Mouse (Mus musculus): ENCODE results near the gene H2al1m. TPM values are rescaled to one million over a fixed set of nuclear protein-coding genes. Genes with fewer than 3 reads are reported as not detected.

The H2al1m gene
- not detected for polyA plus RNA-seq (2014; fragmentation: Illumina TruSeq; extraction: RNeasy Lipid Tissue Mini Kit (QIAGEN cat#74804); ENCODE audit: low read depth, low replicate concordance)

DNA sequence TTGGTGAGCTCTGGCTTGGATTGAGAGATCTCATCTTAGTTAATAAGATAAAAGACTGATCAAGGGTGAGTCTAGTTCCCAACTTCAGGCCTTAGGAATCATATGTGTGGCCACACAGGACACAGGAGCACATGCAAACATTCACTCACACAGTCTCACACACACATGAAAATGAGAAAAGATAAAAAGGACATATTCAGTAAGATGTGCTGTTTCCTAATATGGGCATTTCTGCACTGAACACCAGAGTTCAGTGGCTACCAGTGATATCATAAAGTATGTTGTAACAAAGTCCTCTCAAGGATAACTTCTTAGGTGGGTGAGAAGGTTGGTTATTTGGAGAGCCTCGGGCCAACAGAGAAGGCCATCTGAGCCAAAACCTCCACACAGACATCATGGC lies at the start of gene H2al1m:
TSS of gene H2al1m (plus strand) at position 301 of the 400 bp plus-strand sequence.

DNA sequence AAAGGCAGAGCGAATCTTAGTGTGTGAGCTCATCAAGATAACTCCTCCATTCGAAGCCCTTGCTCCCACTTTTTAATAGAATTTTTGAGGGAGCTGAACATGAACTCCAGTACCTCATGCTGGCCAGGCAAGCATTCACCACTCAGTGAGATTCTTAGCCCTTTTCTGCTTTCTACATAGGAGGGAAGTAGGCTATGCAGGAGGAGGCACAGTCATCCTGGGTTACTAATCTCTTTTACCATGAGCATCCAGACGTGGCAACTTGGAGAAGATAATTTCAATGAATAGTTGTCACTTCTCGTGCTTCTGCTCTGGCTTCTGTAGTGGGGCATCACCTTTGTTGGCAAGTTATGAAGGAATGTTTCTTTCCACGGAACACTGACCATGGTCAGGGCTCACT lies 26.8 kb upstream of the H2al1m start, which contains the start of gene Gm14862:
TSS of gene Gm14862 (minus strand) at position 134 of the 400 bp plus-strand sequence.

DNA sequence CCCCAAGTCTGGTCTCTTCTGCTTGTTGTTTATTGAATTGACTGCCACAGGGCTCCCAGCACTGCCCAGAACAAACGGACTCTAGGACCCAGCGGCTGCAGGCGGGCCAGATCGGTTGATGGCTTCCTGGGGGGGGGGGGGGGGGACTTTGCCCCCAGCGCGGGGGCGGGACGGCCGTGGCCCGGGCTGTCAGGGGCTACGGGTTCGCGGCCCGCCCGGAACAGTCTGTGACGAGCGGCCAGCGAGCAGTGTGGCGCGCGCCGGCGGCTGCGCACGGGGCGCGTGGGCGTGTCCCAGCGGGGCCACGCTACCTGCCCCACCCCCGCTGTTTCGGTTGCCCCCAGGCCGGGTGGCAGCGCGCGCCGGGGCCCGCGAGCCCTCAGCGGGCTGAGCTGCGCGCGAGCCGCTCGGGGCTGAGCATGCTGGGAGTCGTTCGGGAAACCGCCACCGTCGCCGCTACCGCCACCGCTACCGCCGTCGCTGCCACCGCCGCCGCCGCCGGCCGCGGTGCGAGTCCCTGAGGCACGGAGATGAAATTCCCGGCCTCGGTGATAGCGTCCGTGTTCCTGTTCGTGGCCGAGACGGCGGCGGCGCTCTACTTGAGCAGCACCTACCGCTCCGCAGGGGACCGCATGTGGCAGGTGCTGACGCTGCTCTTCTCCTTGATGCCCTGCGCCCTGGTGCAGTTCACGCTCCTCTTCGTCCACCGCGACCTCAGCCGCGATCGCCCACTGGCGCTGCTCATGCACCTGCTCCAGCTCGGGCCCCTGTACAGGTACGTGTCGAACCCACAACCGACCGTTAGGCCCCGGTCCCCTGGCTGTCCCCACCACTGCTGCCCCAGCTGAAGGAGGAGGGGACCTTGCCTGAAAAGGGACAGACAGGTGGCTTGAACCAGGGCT lies 10.9 kb upstream of the H2al1m start, which contains the start of gene Xk:
TSS of gene Xk (plus strand) at position 297 of the 902 bp plus-strand sequence.

Other genes with a start within 250 kb of the H2al1m start
- not detected for gene Fthl17f, start 220.7 kb upstream of the H2al1m start, polyA plus RNA-seq (2014; fragmentation: Illumina TruSeq; extraction: RNeasy Lipid Tissue Mini Kit (QIAGEN cat#74804); ENCODE audit: low read depth, low replicate concordance)
- not detected for gene 4930402K13Rik, start 179.2 kb upstream of the H2al1m start, polyA plus RNA-seq (2014; fragmentation: Illumina TruSeq; extraction: RNeasy Lipid Tissue Mini Kit (QIAGEN cat#74804); ENCODE audit: low read depth, low replicate concordance)
- gene Lancl3, start 83.9 kb upstream of the H2al1m start, polyA plus RNA-seq (2014; fragmentation: Illumina TruSeq; extraction: RNeasy Lipid Tissue Mini Kit (QIAGEN cat#74804); ENCODE audit: low read depth, low replicate concordance), result not detected
- gene Gm14862, start 26.9 kb upstream of the H2al1m start, polyA plus RNA-seq (2014; fragmentation: Illumina TruSeq; extraction: RNeasy Lipid Tissue Mini Kit (QIAGEN cat#74804); ENCODE audit: low read depth, low replicate concordance), result not detected
- 6.6 TPM for gene Xk, start 11.0 kb upstream of the H2al1m start, polyA plus RNA-seq (2014; fragmentation: Illumina TruSeq; extraction: RNeasy Lipid Tissue Mini Kit (QIAGEN cat#74804); ENCODE audit: low read depth, low replicate concordance)
- gene H2al1k, start 66.9 kb downstream of the H2al1m start, polyA plus RNA-seq (2014; fragmentation: Illumina TruSeq; extraction: RNeasy Lipid Tissue Mini Kit (QIAGEN cat#74804); ENCODE audit: low read depth, low replicate concordance), result not detected
- gene Cybb, start 204.0 kb downstream of the H2al1m start, polyA plus RNA-seq (2014; fragmentation: Illumina TruSeq; extraction: RNeasy Lipid Tissue Mini Kit (QIAGEN cat#74804); ENCODE audit: low read depth, low replicate concordance), result 10.9 TPM

All from liver, adult 10 weeks (tissue).